Mouse (Mus musculus) small intestine, adult 10 weeks (tissue): ENCODE data around the gene Glb1l. TPM values are rescaled to one million over a fixed set of nuclear protein-coding genes. Genes with fewer than 3 reads are reported as not detected.

Experiments used
- polyA plus RNA-seq: library from polyadenylated mRNA; stranded (reverse); fragments of 350-450 nt; fragmentation: Illumina TruSeq; extraction: RNeasy Lipid Tissue Mini Kit (QIAGEN cat#74804); gene quantifications from one replicate; pipeline ENCODE4 v1.2.3, GENCODE M21; 2014; ENCODE audit warnings: low replicate concordance

The Glb1l gene
- polyA plus RNA-seq = 8.1 TPM

GRCm38 (mm10) chr1:75210136-75211087 is at the start of gene Glb1l, which contains the start of gene Stk16:
TSS of gene Glb1l (minus strand) at chr1:75210813.
TSS of gene Stk16 (plus strand) at chr1:75210838.

DNA sequence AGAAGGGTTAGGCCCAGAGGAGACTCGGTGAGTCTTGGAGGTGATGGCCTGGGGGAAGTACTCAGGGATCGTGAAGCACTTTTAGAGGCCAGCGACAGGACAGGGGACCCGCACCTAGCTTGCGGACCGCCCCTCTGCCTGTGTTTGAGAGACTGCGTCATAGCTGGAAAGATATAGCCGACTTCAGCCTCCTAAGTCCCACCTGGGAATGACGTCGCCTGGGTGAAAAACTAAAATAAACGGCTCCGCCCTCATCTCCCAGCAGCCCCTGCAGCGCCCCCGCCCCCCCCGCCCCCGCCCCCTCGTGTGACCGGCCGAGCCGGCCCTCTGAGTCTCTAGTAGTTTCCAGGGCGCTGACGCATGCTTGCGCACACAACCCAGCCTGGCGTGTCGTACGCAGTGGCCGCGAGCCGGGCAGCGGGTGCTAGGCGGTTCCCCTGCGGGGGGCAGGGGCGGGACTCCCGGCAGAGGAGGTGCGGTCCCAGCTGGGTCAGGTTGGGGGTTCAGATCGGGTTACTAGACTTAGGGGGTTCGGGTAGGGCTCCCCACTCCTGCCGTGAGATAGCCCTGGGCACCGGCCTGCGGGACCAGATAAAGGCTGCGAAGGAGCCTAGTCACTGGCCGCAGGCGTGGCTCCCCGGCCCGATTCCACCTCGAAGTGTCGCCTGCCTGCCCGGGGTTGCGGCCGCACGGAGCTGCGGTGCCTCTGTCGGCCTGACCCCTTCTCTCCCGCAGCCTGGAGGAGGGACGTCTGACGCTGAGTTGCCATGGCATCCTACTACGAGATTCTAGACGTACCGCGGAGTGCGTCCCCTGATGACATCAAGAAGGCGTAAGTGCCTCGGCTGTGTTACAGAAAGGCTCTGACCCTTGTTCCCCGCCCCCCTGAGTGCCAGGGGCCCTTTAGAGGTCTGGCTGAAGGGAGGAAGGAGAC is 25.8 kb upstream of the Glb1l start, which contains the start of gene Dnajb2:
TSS of gene Dnajb2 (plus strand) at position 290 of the 934 bp plus-strand sequence.

DNA sequence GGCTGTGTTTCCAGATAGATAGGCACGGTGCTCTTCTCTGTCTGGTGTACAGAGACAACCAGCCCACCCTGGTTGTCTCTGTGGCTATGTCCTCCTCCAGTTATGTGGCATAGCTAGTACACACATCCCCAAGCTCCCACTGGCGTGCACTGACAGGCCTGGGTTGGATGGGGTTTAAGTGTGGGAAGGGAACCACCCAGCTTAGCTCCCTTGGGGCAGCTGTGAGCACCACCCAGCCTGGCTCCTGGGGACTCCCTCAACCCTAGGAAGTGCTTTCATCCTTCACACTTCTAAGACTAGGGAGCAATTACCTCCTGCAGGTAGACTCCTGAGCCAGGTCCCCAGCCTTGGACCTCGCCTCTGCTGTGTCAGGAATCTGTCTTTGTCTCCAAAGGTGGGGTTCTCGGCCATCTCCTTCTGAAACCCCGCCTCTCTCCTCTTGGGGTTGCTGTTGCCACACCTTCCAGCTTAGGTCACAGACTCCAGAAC is 21.1 kb upstream of the Glb1l start, which contains the start of gene A630095N17Rik:
TSS of gene A630095N17Rik (minus strand) at position 439 of the 489 bp plus-strand sequence.

DNA sequence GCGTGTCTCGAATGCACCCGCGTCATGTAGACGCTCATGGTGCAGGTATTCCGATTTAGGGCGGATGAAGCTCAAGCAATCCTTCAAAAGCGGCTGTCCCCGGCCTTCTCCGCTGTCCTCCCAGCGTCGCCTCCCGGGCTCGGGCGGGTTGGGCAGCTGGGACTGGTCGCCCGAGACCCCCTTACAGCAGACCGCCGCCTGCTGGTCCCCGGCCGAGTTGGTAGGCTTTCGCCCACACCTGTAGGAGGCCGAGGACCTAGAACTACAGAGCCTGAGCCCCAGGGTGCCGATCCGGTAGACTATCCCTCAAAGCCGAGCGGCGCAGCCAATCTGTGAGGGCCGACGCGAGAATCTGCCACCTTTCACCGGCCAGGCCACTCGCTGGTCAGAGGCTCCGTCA is 8.9 kb upstream of the Glb1l start, which contains the start of gene Tuba4a:
TSS of gene Tuba4a (minus strand) at position 335 of the 400 bp plus-strand sequence.

GRCm38 (mm10) chr1:75191622-75192402 is 18.8 kb downstream of the Glb1l start, which contains the start of the genes Ankzf1 and Atg9a:
TSS of gene Ankzf1 (plus strand) at chr1:75192151.
TSS of gene Atg9a (minus strand) at chr1:75192196.

GRCm38 (mm10) chr1:75180105-75180590 is 30.5 kb downstream of the Glb1l start, which contains the start of gene Abcb6:
TSS of gene Abcb6 (minus strand) at chr1:75180392.

GRCm38 (mm10) chr1:75168472-75169464 is 41.8 kb downstream of the Glb1l start, which contains the start of gene Zfand2b:
TSS of gene Zfand2b (plus strand) at chr1:75168646.

Other genes with a start within 250 kb of the Glb1l start
- gene Nhej1, start 85.6 kb downstream of the Glb1l start, polyA plus RNA-seq = not detected
- not detected for gene Slc23a3, start 76.9 kb downstream of the Glb1l start, polyA plus RNA-seq
- gene Cnppd1, start 68.1 kb downstream of the Glb1l start, polyA plus RNA-seq = 8.0 TPM
- gene Retreg2, start 68.0 kb downstream of the Glb1l start, polyA plus RNA-seq = 4.2 TPM
- 0.78 TPM for gene Zfand2b, start 42.2 kb downstream of the Glb1l start, polyA plus RNA-seq
- gene Abcb6, start 30.4 kb downstream of the Glb1l start, polyA plus RNA-seq = 3.8 TPM
- 18.0 TPM for gene Ankzf1, start 18.7 kb downstream of the Glb1l start, polyA plus RNA-seq
- 12.2 TPM for gene Atg9a, start 18.6 kb downstream of the Glb1l start, polyA plus RNA-seq
- 17.4 TPM for gene Stk16, start within 50 bp of the Glb1l start, polyA plus RNA-seq
- gene Tuba4a, start 9.1 kb upstream of the Glb1l start, polyA plus RNA-seq = 4.2 TPM
- gene A630095N17Rik, start 21.3 kb upstream of the Glb1l start, polyA plus RNA-seq = not detected
- gene Dnajb2, start 25.6 kb upstream of the Glb1l start, polyA plus RNA-seq = 4.0 TPM
- not detected for gene Ptprn, start 53.7 kb upstream of the Glb1l start, polyA plus RNA-seq
- gene Resp18, start 67.6 kb upstream of the Glb1l start, polyA plus RNA-seq = 2.4 TPM
- 1.3 TPM for gene Dnpep, start 107.2 kb upstream of the Glb1l start, polyA plus RNA-seq
- gene Des, start 149.5 kb upstream of the Glb1l start, polyA plus RNA-seq = 0.97 TPM
- gene Speg, start 164.5 kb upstream of the Glb1l start, polyA plus RNA-seq = 1.9 TPM
- gene Gmppa, start 225.1 kb upstream of the Glb1l start, polyA plus RNA-seq = 5.8 TPM
- gene Asic4, start 239.6 kb upstream of the Glb1l start, polyA plus RNA-seq = not detected